In genomic region chr7:25181814-25182213, GRCm38 (mm10) we compare ENCODE assay signal across 9 mouse cellular contexts. TPM values are rescaled to one million over a fixed set of nuclear protein-coding genes. Genes with fewer than 3 reads are reported as not detected.
DNase-seq lines count a peak whose midpoint lies in the region; ATAC-seq lines count a peak whose summit lies in the region.
"Had no signal": no experiment of that assay in that cellular context is flagged by ENCODE, and none has a peak within 500 bp of the region (broad histone marks: within the 10 kb centered on the region; RNA-seq: fewer than 3 reads in every experiment).

No protein-coding gene starts in this region.

- H3K4me2 ChIP-seq in liver, embryonic 11.5 days, result peak overlapping the region; percentile 53
- H3K4me2 ChIP-seq in embryonic facial prominence, embryonic 12.5 days (replicated peaks), result peak overlapping the region; percentile 21; the same call in 1 of the 2 replicates
- 0 out of 2 replicates have a peak overlapping the region, but pooled peaks have one; percentile 10 for H3K4me2 ChIP-seq in limb, embryonic 11.5 days (ENCODE audit: low read depth, severe bottlenecking)
- peak overlapping the region; percentile 66 for H3K4me2 ChIP-seq in neural tube, embryonic 15.5 days

- peaks cover 7% of the 10 kb centered on the region for H3K4me1 ChIP-seq in liver, embryonic 11.5 days (replicated peaks; ENCODE audit: control insufficient read depth, insufficient read depth, low read length)
- H3K4me1 ChIP-seq in embryonic facial prominence, embryonic 12.5 days, result peaks cover 9% of the 10 kb centered on the region; the same call in 1 of the 2 replicates
- H3K4me1 ChIP-seq in limb, embryonic 11.5 days (ENCODE audit: control insufficient read depth, insufficient read depth, low read length), result peaks cover 11% of the 10 kb centered on the region; the same call in 1 of the 2 replicates
- peaks cover 38% of the 10 kb centered on the region for H3K4me1 ChIP-seq in neural tube, embryonic 15.5 days

- peaks cover 62% of the 10 kb centered on the region for H3K27me3 ChIP-seq in liver, embryonic 11.5 days (replicated peaks; ENCODE audit: control insufficient read depth, insufficient read depth, low read length)
- H3K27me3 ChIP-seq in embryonic facial prominence, embryonic 12.5 days, result peaks cover 80% of the 10 kb centered on the region
- H3K27me3 ChIP-seq in limb, embryonic 11.5 days (ENCODE audit: control insufficient read depth, insufficient read depth, low read length), result peaks cover 63% of the 10 kb centered on the region
- peaks cover 16% of the 10 kb centered on the region; the same call in 1 of the 2 replicates for H3K27me3 ChIP-seq in neural tube, embryonic 15.5 days (replicated peaks)

- no peak overlapping the region for H3K27ac ChIP-seq in liver, embryonic 11.5 days (ENCODE audit: low read depth, low read length)
- no peak overlapping the region for H3K27ac ChIP-seq in embryonic facial prominence, embryonic 12.5 days
- no peak overlapping the region for H3K27ac ChIP-seq in limb, embryonic 11.5 days (replicated peaks; ENCODE audit: low read depth, low read length)
- no peak overlapping the region for H3K27ac ChIP-seq in neural tube, embryonic 15.5 days (replicated peaks)

- no peak overlapping the region for H3K9ac ChIP-seq in liver, embryonic 11.5 days (ENCODE audit: low read depth, low read length)
- 0 out of 2 replicates have a peak overlapping the region, but pooled peaks have one; percentile 19 for H3K9ac ChIP-seq in embryonic facial prominence, embryonic 12.5 days
- H3K9ac ChIP-seq in limb, embryonic 11.5 days (ENCODE audit: low read length), result no peak overlapping the region
- H3K9ac ChIP-seq in neural tube, embryonic 15.5 days (replicated peaks), result peak overlapping the region; percentile 34; the same call in 1 of the 2 replicates

- no peaks in the 10 kb centered on the region for H3K36me3 ChIP-seq in liver, embryonic 11.5 days (ENCODE audit: control insufficient read depth, insufficient read depth, low read length)
- no peaks in the 10 kb centered on the region for H3K36me3 ChIP-seq in embryonic facial prominence, embryonic 12.5 days
- no peaks in the 10 kb centered on the region for H3K36me3 ChIP-seq in limb, embryonic 11.5 days (ENCODE audit: control insufficient read depth, insufficient read depth, low read length)
- no peaks in the 10 kb centered on the region for H3K36me3 ChIP-seq in neural tube, embryonic 15.5 days

- peak overlapping the region; percentile 25 for H3K4me3 ChIP-seq in liver, embryonic 11.5 days (ENCODE audit: low read depth, low read length)
- H3K4me3 ChIP-seq in embryonic facial prominence, embryonic 12.5 days, result peak overlapping the region; percentile 16; the same call in 1 of the 2 replicates
- H3K4me3 ChIP-seq in limb, embryonic 11.5 days (ENCODE audit: low read depth, low read length), result no peak overlapping the region
- peak overlapping the region; percentile 30 for H3K4me3 ChIP-seq in neural tube, embryonic 15.5 days (replicated peaks)

- DNase-seq in liver, embryonic 11.5 days (ENCODE audit: low spot score), result no peak
- no peak for DNase-seq in liver
- DNase-seq in limb, embryonic 11.5 days (ENCODE audit: low spot score), result peak; percentile 41
- DNase-seq in frontal cortex, postnatal 36 days (ENCODE audit: low spot score in 2 of 2), result no peak
- no peak for DNase-seq in gastrocnemius, adult 8-10 months (ENCODE audit: low spot score in 2 of 2)
- no peak for DNase-seq in left cerebral cortex, adult 18-20 months (ENCODE audit: low spot score in 2 of 2)
- DNase-seq: layer of hippocampus, adult 9-11 months had no signal

- 11% methylated on average over 21 of the region's 21 CpGs for whole genome bisulfite sequencing in liver, embryonic 11.5 days
- whole genome bisulfite sequencing in embryonic facial prominence, embryonic 12.5 days, result 4% methylated on average over 21 of the region's 21 CpGs
- 4% methylated on average over 21 of the region's 21 CpGs for WGBS in limb, embryonic 11.5 days
- 5% methylated on average over 21 of the region's 21 CpGs for WGBS in neural tube, embryonic 15.5 days

- H3K9me3 ChIP-seq in liver, embryonic 11.5 days (ENCODE audit: control insufficient read depth, low read length), result no peaks in the 10 kb centered on the region
- H3K9me3 ChIP-seq in embryonic facial prominence, embryonic 12.5 days, result no peaks in the 10 kb centered on the region
- no peaks in the 10 kb centered on the region for H3K9me3 ChIP-seq in limb, embryonic 11.5 days (ENCODE audit: control insufficient read depth, low read length)
- no peaks in the 10 kb centered on the region for H3K9me3 ChIP-seq in neural tube, embryonic 15.5 days (replicated peaks)

- no peak for ATAC-seq in liver, embryonic 11.5 days (replicated peaks; ENCODE audit: low FRiP score)
- no peak for ATAC-seq in embryonic facial prominence, embryonic 12.5 days (ENCODE audit: insufficient number of reproducible peaks, insufficient read depth, low FRiP score, low TSS enrichment)
- ATAC-seq in limb, embryonic 11.5 days (ENCODE audit: insufficient number of reproducible peaks, low FRiP score, low TSS enrichment, low read depth), result no peak
- no peak for ATAC-seq in neural tube, embryonic 15.5 days (ENCODE audit: low FRiP score)

RNA-seq across cellular contexts. Expression of gene Pou2f2, which starts 2.3 kb away (rescaled TPM):
- 2.2 and 3.2 TPM in 2 replicates for polyA plus RNA-seq in liver, embryonic 11.5 days (2014; fragmentation: Nextera tagmentation; extraction: Ambion mirVana)
- 2.3 and 3.2 TPM in 2 replicates for polyA plus RNA-seq in embryonic facial prominence, embryonic 12.5 days (2016; fragmentation: Nextera tagmentation; extraction: Ambion mirVana)
- 3.9 and 6.2 TPM in 2 replicates for polyA plus RNA-seq in limb, embryonic 11.5 days (2014; fragmentation: Nextera tagmentation; extraction: Ambion mirVana)
- polyA plus RNA-seq in neural tube, embryonic 15.5 days (2015; fragmentation: Nextera tagmentation; extraction: Ambion mirVana), result 19.5 and 24.1 TPM in 2 replicates
- under 1 TPM in 2 of 4 experiments, not detected in 2; 0.02 to 0.24 TPM for total RNA-seq in gastrocnemius, adult 8-10 months (2022)
- total RNA-seq in left cerebral cortex, adult 18-20 months (2021), result 10 to 100 TPM in 1 of 2 experiments, 1 to 10 TPM in 1; 7.7 to 12.9 TPM

RNA-seq across cellular contexts. Expression of gene Dedd2, which starts 38.6 kb away (rescaled TPM):
- 19.6 and 21.1 TPM in 2 replicates for polyA plus RNA-seq in liver, embryonic 11.5 days (2014; fragmentation: Nextera tagmentation; extraction: Ambion mirVana)
- 13.7 and 14.9 TPM in 2 replicates for polyA plus RNA-seq in embryonic facial prominence, embryonic 12.5 days (2016; fragmentation: Nextera tagmentation; extraction: Ambion mirVana)
- 9.9 and 11.0 TPM in 2 replicates for polyA plus RNA-seq in limb, embryonic 11.5 days (2014; fragmentation: Nextera tagmentation; extraction: Ambion mirVana)
- 16.7 and 17.7 TPM in 2 replicates for polyA plus RNA-seq in neural tube, embryonic 15.5 days (2015; fragmentation: Nextera tagmentation; extraction: Ambion mirVana)
- total RNA-seq in gastrocnemius, adult 8-10 months (2022), result 1 to 10 TPM; 8.0 to 9.2 (median 8.6) TPM
- 10 to 100 TPM; 24.2 to 26.7 TPM for total RNA-seq in left cerebral cortex, adult 18-20 months (2021)

RNA-seq across cellular contexts. Expression of gene Zfp526, which starts 39.4 kb away (rescaled TPM):
- 4.0 and 4.2 TPM in 2 replicates for polyA plus RNA-seq in liver, embryonic 11.5 days (2014; fragmentation: Nextera tagmentation; extraction: Ambion mirVana)
- polyA plus RNA-seq in embryonic facial prominence, embryonic 12.5 days (2016; fragmentation: Nextera tagmentation; extraction: Ambion mirVana), result 2.9 and 3.0 TPM in 2 replicates
- polyA plus RNA-seq in limb, embryonic 11.5 days (2014; fragmentation: Nextera tagmentation; extraction: Ambion mirVana), result 3.2 and 3.4 TPM in 2 replicates
- 1.7 and 2.3 TPM in 2 replicates for polyA plus RNA-seq in neural tube, embryonic 15.5 days (2015; fragmentation: Nextera tagmentation; extraction: Ambion mirVana)
- total RNA-seq in gastrocnemius, adult 8-10 months (2022), result 1 to 10 TPM; 5.5 to 6.4 (median 6.1) TPM
- 10 to 100 TPM; 10.6 to 11.4 TPM for total RNA-seq in left cerebral cortex, adult 18-20 months (2021)

RNA-seq across cellular contexts. Expression of gene Gsk3a, which starts 55.8 kb away (rescaled TPM):
- polyA plus RNA-seq in liver, embryonic 11.5 days (2014; fragmentation: Nextera tagmentation; extraction: Ambion mirVana), result 11.0 and 13.0 TPM in 2 replicates
- 15.9 and 17.4 TPM in 2 replicates for polyA plus RNA-seq in embryonic facial prominence, embryonic 12.5 days (2016; fragmentation: Nextera tagmentation; extraction: Ambion mirVana)
- polyA plus RNA-seq in limb, embryonic 11.5 days (2014; fragmentation: Nextera tagmentation; extraction: Ambion mirVana), result 15.8 and 17.3 TPM in 2 replicates
- 16.0 and 16.3 TPM in 2 replicates for polyA plus RNA-seq in neural tube, embryonic 15.5 days (2015; fragmentation: Nextera tagmentation; extraction: Ambion mirVana)
- total RNA-seq in gastrocnemius, adult 8-10 months (2022), result 10 to 100 TPM; 87.5 to 93.5 (median 90.1) TPM
- 100 to 1,000 TPM; 215 to 224 TPM for total RNA-seq in left cerebral cortex, adult 18-20 months (2021)

Comparison
In these comparisons a context has a peak if more than half of its experiments do, and no peak if none do; other contexts are left out.
1. H3K4me2 ChIP-seq: peak in every context shown above with its lines; median percentile 66 in neural tube, embryonic 15.5 days; 53 in liver, embryonic 11.5 days; 21 in embryonic facial prominence, embryonic 12.5 days; 10 in limb, embryonic 11.5 days.
2. H3K9ac ChIP-seq: peak in embryonic facial prominence, embryonic 12.5 days (single experiment) and neural tube, embryonic 15.5 days (single experiment); none in liver, embryonic 11.5 days (single experiment) and limb, embryonic 11.5 days (single experiment).